Mouse (Mus musculus): ENCODE measurements around the gene Opa3.

DNA sequence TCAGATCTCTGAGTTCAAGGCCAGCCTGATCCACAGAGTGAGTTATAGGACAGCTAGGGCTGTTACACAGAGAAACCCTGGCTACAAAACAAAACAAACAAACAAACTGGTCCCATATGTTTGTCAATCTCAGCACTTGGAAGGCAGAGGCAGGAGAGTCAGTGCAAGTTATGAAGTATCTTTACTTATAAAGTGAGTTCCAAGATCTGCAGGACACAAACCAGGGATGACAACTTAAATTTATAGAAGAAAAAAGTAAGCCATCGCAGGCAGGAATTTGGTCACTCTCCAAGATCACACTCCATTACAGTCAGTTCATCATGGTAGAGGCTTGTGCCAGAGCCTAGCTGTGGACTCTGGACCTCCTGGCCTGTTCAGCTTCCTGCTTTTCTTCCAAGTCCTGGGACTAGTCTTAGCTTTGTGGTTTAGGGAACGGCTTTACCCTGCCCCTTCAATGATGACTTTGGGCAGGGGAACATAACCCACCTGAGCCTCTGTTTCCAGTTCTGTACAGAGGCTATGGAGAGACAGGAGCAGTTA, 2.0 kb downstream of the Opa3 start:
- TF ChIP-seq USF1 (IDR thresholded peaks at IDR 0.05; ENCODE audit: low read depth, low read length) (no peak), EP300 (IDR thresholded peaks at IDR 0.05; ENCODE audit: low read length) (no peak), ZKSCAN1 (IDR thresholded peaks at IDR 0.05; ENCODE audit: borderline replicate concordance, low read depth, low read length) (no peak), POLR2A (IDR thresholded peaks at IDR 0.05; ENCODE audit: low read depth, low read length) (no peak)
